Mouse (Mus musculus) liver, adult 2 months (tissue): Measurements from ENCODE around the gene Tmem80. TPM values are rescaled to one million over a fixed set of nuclear protein-coding genes. Genes with fewer than 3 reads are reported as not detected.

ENCODE experiments used
- DNase-seq: peaks from one replicate; pipeline ENCODE4 v3.0.0-alpha.2; 2011; ENCODE audit warnings: low read depth, low spot score; ENCODE audit errors: extremely low read depth
- H3K27ac ChIP-seq: fragments of 200-500 bp; replicated peaks from 2 replicates; pipeline ENCODE4 v1.5.1; 2012; ENCODE audit warnings: low read depth, mild to moderate bottlenecking, control low read depth, inconsistent platforms, low read length; ENCODE audit not compliant: insufficient read depth
- H3K27me3 ChIP-seq: fragments of 200-500 bp; 2 replicates; pipeline ENCODE4 v1.6.1; 2012; ENCODE audit warnings: mild to moderate bottlenecking, moderate library complexity, low read length, inconsistent platforms; ENCODE audit not compliant: control insufficient read depth, insufficient read depth
- H3K36me3 ChIP-seq: fragments of 200-500 bp; 2 replicates; pipeline ENCODE4 v1.6.1; 2012; ENCODE audit warnings: low read length, inconsistent platforms; ENCODE audit not compliant: control insufficient read depth, insufficient read depth
- H3K4me1 ChIP-seq: fragments of 200-500 bp; 2 replicates; pipeline ENCODE4 v1.6.1; 2011; ENCODE audit warnings: low read length; ENCODE audit not compliant: control insufficient read depth, insufficient read depth
- H3K4me3 ChIP-seq: fragments of 200-500 bp; 2 replicates; pipeline ENCODE4 v1.5.1; 2011; ENCODE audit warnings: low read depth, mild to moderate bottlenecking, control low read depth, low read length, moderate library complexity; ENCODE audit not compliant: insufficient read depth
- H3K79me2 ChIP-seq: fragments of 200-500 bp; 2 replicates; pipeline ENCODE4 v1.6.1; 2012; ENCODE audit warnings: inconsistent platforms, mild to moderate bottlenecking, low read length, moderate library complexity; ENCODE audit not compliant: control insufficient read depth, insufficient read depth
- H3K9ac ChIP-seq: fragments of 200-500 bp; 2 replicates; pipeline ENCODE4 v1.6.1; 2012; ENCODE audit warnings: low read depth, mild to moderate bottlenecking, control low read depth, inconsistent platforms, low read length
- CTCF ChIP-seq: fragments of 200-500 bp; IDR thresholded peaks from 2 replicates; pipeline ENCODE4 v1.5.1; 2011; ENCODE audit warnings: low read depth, low read length, control low read depth
- POLR2A ChIP-seq: fragments of 200-500 bp; IDR thresholded peaks from 2 replicates; pipeline ENCODE4 v1.6.1; 2011; ENCODE audit warnings: low read length, control low read depth; ENCODE audit not compliant: insufficient read depth; ENCODE audit errors: extremely low read depth
- WGBS: fragments of 180-500 bp; shearing (Covaris S2); methylation state at CpG from one replicate; pipeline ENCODE4 v1.1.7; 2018; 5-methylcytosine and 5-hydroxymethylcytosine counted together
- polyA plus RNA-seq: library from polyadenylated mRNA; depleted of rRNA; stranded (reverse); fragments of >200 nt; gene quantifications from 2 replicates; pipeline ENCODE4 v1.2.3, GENCODE M21; 2012
- total RNA-seq: library from RNA; depleted of rRNA; stranded (reverse); fragments of >200 nt; gene quantifications from 2 replicates; pipeline ENCODE4 v1.2.3, GENCODE M21; 2014

Tmem80 gene
- total and polyA plus RNA-seq, 2 experiments, result 8.9 to 20.9 TPM

- Histone ChIP-seq H3K36me3 (peaks cover 4% of the 10 kb centered on the region; the same call in 1 of the 2 replicates), H3K27me3 (no peaks in the 10 kb centered on the region), H3K79me2 (no peaks in the 10 kb centered on the region), H3K9ac (no peak overlapping the region), H3K4me3 (no peak overlapping the region), H3K4me1 (no peaks in the 10 kb centered on the region), H3K27ac (no peak overlapping the region)
- DNase-seq, result no peak
- WGBS, result 71% methylated on average over 3 of the region's 3 CpGs
- TF ChIP-seq POLR2A, result no peak
These were observed 37.5 kb downstream of the Tmem80 start for GRCm38 (mm10) chr7:141365049-141365445.

GRCm38 (mm10) chr7:141367358-141367757, 39.8 kb downstream of the Tmem80 start:
- no peak overlapping the region for H3K9ac ChIP-seq
- TF ChIP-seq POLR2A (no peak), CTCF (no peak)
- H3K36me3 ChIP-seq, result no peaks in the 10 kb centered on the region
- 90% methylated on average over 4 of the region's 4 CpGs for WGBS
- no peaks in the 10 kb centered on the region for H3K27me3 ChIP-seq
- no peaks in the 10 kb centered on the region for H3K4me1 ChIP-seq
- H3K27ac ChIP-seq, result no peak overlapping the region
- H3K4me3 ChIP-seq, result no peak overlapping the region
- H3K79me2 ChIP-seq, result no peaks in the 10 kb centered on the region
- no peak for DNase-seq

GRCm38 (mm10) chr7:141369918-141370317, 42.4 kb downstream of the Tmem80 start:
- DNase-seq, result no peak
- 77% methylated on average over 5 of the region's 5 CpGs for WGBS
- H3K9ac ChIP-seq, result no peak overlapping the region
- H3K4me3 ChIP-seq, result no peak overlapping the region
- H3K27ac ChIP-seq, result peak overlapping the region; percentile 39; the same call in 1 of the 2 replicates
- H3K4me1 ChIP-seq, result no peaks in the 10 kb centered on the region
- no peaks in the 10 kb centered on the region for H3K36me3 ChIP-seq
- no peaks in the 10 kb centered on the region for H3K27me3 ChIP-seq
- no peak for TF ChIP-seq CTCF
- TF ChIP-seq POLR2A, result no peak
- H3K79me2 ChIP-seq, result no peaks in the 10 kb centered on the region

DNA sequence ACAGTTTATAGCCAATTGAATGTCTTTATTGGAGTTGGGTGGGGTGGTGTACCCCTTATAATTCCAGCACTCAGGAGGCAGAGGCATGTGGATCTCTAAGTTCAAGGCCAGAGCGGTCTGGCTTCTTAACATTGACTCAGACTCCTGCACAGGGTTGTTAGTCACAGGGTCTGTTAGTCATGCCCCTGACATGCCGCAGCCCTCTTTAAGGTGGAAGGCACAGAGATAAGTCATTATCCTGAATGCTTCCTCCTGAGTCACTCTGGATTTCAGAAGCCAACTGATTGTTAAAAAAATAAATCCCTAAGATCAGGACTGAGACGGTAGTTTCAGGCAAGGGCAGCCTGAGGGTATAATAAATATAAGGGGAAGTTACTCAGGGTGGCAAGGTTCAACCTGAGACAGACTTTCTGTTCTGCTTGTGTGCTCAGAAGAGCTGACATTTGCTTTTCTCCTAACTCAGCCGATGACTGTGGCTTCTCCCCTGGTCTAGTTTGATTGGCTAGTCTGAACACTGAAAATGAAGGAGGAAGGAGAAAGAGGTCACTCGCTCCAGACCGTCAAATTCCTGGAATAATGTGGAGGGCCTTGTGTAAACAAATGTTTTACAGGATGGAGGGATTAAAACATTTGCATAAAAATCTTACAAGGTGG, 44.5 kb downstream of the Tmem80 start:
- WGBS, result 63% methylated on average over 6 of the region's 6 CpGs
- H3K4me1 ChIP-seq, result no peaks in the 10 kb centered on the region
- H3K27me3 ChIP-seq, result no peaks in the 10 kb centered on the region
- H3K36me3 ChIP-seq, result no peaks in the 10 kb centered on the region
- H3K27ac ChIP-seq, result no peak overlapping the region
- TF ChIP-seq CTCF (no peak), POLR2A (no peak)
- H3K4me3 ChIP-seq, result no peak overlapping the region
- DNase-seq, result peak; percentile 37
- H3K79me2 ChIP-seq, result no peaks in the 10 kb centered on the region
- H3K9ac ChIP-seq, result no peak overlapping the region

- Histone ChIP-seq H3K4me1 (no peaks in the 10 kb centered on the region), H3K27me3 (no peaks in the 10 kb centered on the region), H3K79me2 (no peaks in the 10 kb centered on the region), H3K27ac (no peak overlapping the region), H3K9ac (no peak overlapping the region), H3K4me3 (no peak overlapping the region), H3K36me3 (no peaks in the 10 kb centered on the region)
- TF ChIP-seq CTCF (no peak), POLR2A (no peak)
- DNase-seq, result peak; percentile 51
- WGBS, result 48% methylated on average over 6 of the region's 6 CpGs
These were observed 46.1 kb downstream of the Tmem80 start for GRCm38 (mm10) chr7:141373611-141374010.

DNA sequence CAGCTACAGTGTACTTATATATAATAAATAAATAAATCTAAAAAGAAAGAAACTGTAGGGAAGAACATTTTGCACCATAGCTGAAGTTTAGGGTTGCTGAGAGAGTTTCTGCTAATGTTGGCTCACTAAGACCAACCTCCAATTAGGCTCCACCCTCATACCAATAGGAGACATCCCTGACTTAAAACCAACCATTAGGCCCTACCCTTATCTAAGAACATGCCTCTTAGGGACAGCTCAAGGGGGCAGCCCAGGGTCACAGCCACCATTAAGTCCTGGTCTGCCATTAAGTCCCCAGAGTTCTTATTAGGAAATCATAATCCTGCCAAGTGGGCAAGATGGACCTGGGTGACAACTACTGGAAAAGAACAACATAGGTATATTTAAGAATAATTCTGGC, 46.9 kb downstream of the Tmem80 start:
- Histone ChIP-seq H3K4me1 (no peaks in the 10 kb centered on the region), H3K9ac (no peak overlapping the region), H3K27me3 (no peaks in the 10 kb centered on the region), H3K4me3 (no peak overlapping the region), H3K79me2 (no peaks in the 10 kb centered on the region), H3K27ac (no peak overlapping the region), H3K36me3 (no peaks in the 10 kb centered on the region)
- no peak for DNase-seq
- TF ChIP-seq CTCF (no peak), POLR2A (no peak)
